28 mouse cellular contexts compared by ENCODE assay signal in genomic region chr4:120218878-120219277, GRCm38 (mm10). TPM values are rescaled to one million over a fixed set of nuclear protein-coding genes. Genes with fewer than 3 reads are reported as not detected.
DNase-seq lines count a peak whose midpoint lies in the region; ATAC-seq and TF ChIP-seq lines count a peak whose summit lies in the region.
"Had no signal": no experiment of that assay in that cellular context is flagged by ENCODE, and none has a peak within 500 bp of the region (broad histone marks: within the 10 kb centered on the region; RNA-seq: fewer than 3 reads in every experiment).

No protein-coding gene starts in this region.

- no peaks in the 10 kb centered on the region for H3K36me3 ChIP-seq in lung, postnatal 0 days (ENCODE audit: insufficient read depth, low read length)
- no peaks in the 10 kb centered on the region for H3K36me3 ChIP-seq in myocyte (ENCODE audit: control insufficient read depth, insufficient read depth)
- H3K36me3 ChIP-seq: heart, embryonic 15.5 days; kidney, embryonic 15.5 days; limb, embryonic 13.5 days; liver, embryonic 12.5 days; midbrain, embryonic 15.5 days; stomach, embryonic 15.5 days had no signal

- no peak for ATAC-seq in lung, postnatal 0 days
- ATAC-seq: forebrain, postnatal 0 days; intestine, postnatal 0 days; liver, embryonic 12.5 days; midbrain, embryonic 15.5 days had no signal

- peaks cover 4% of the 10 kb centered on the region; the same call in 1 of the 2 replicates for H3K4me1 ChIP-seq in lung, postnatal 0 days (ENCODE audit: insufficient read depth, low read depth, low read length)
- H3K4me1 ChIP-seq: liver, embryonic 12.5 days had no signal

- no peak overlapping the region for H3K9ac ChIP-seq in lung, postnatal 0 days (replicated peaks; ENCODE audit: low read depth)
- H3K9ac ChIP-seq: forebrain, postnatal 0 days; heart, embryonic 15.5 days; kidney, embryonic 15.5 days; limb, embryonic 13.5 days; liver, embryonic 12.5 days; midbrain, embryonic 15.5 days; stomach, embryonic 15.5 days had no signal

- no peak for TF ChIP-seq EP300 in lung, postnatal 0 days (IDR thresholded peaks at IDR 0.05)

- H3K4me3 ChIP-seq in lung, postnatal 0 days (ENCODE audit: low read depth, low read length): no peak overlapping the region
- H3K4me3 ChIP-seq in myocyte: no peak overlapping the region
- H3K4me3 ChIP-seq: heart, embryonic 15.5 days; kidney, embryonic 15.5 days; limb, embryonic 13.5 days; liver, embryonic 12.5 days; midbrain, embryonic 15.5 days; stomach, embryonic 15.5 days had no signal

- H3ac ChIP-seq in myocyte (ENCODE audit: control insufficient read depth, insufficient read length): no peak overlapping the region

- WGBS in lung, postnatal 0 days: 70% methylated on average over 9 of the region's 9 CpGs

- no peak for TF ChIP-seq POLR2A in myocyte (IDR thresholded peaks at IDR 0.05; ENCODE audit: insufficient read length, low read depth)

- H3K9me3 ChIP-seq in lung, postnatal 0 days (ENCODE audit: low read length): no peaks in the 10 kb centered on the region
- H3K9me3 ChIP-seq: heart, embryonic 15.5 days; kidney, embryonic 15.5 days; limb, embryonic 13.5 days; liver, embryonic 12.5 days; midbrain, embryonic 15.5 days; stomach, embryonic 15.5 days had no signal

- no peak for TF ChIP-seq CTCF in lung, postnatal 0 days (IDR thresholded peaks at IDR 0.05)

- peak; percentile 85 for DNase-seq in heart, adult 11 months
- no peak for DNase-seq in heart, adult 18-20 months
- DNase-seq in lung, postnatal 0 days (ENCODE audit: low spot score): peak; percentile 29
- no peak for DNase-seq in lung, postnatal 36 days
- peak; percentile 65 for DNase-seq in retina, postnatal 1 day
- DNase-seq in retina, embryonic 14.5 days (ENCODE audit: low spot score): no peak
- DNase-seq: adrenal gland, adult 2 months; cerebellum, adult 2 months; cerebellum, postnatal 36 days; forebrain, postnatal 0 days; gastrocnemius, postnatal 25 days; heart, postnatal 36 days; layer of hippocampus, postnatal 36 days; lung, adult 2 months; thymus, postnatal 25 days had no signal

- no peak overlapping the region for H3K27ac ChIP-seq in lung, postnatal 0 days (ENCODE audit: low read length)
- H3K27ac ChIP-seq: heart, embryonic 15.5 days; kidney, embryonic 15.5 days; limb, embryonic 13.5 days; liver, embryonic 12.5 days; midbrain, embryonic 15.5 days; stomach, embryonic 15.5 days had no signal

- no peak overlapping the region for H3K4me2 ChIP-seq in lung, postnatal 0 days (replicated peaks; ENCODE audit: low read depth, low read length)
- peak overlapping the region; percentile 40 for H3K4me2 ChIP-seq in myocyte (ENCODE audit: low read depth)
- H3K4me2 ChIP-seq: heart, embryonic 15.5 days; kidney, embryonic 15.5 days; limb, embryonic 13.5 days; liver, embryonic 12.5 days; midbrain, embryonic 15.5 days; stomach, embryonic 15.5 days had no signal

- H3K27me3 ChIP-seq in lung, postnatal 0 days (replicated peaks; ENCODE audit: insufficient read depth, low read length): no peaks in the 10 kb centered on the region
- no peaks in the 10 kb centered on the region for H3K27me3 ChIP-seq in myocyte (ENCODE audit: control insufficient read depth, insufficient read depth, insufficient read length)
- H3K27me3 ChIP-seq: heart, embryonic 15.5 days; kidney, embryonic 15.5 days; limb, embryonic 13.5 days; midbrain, embryonic 15.5 days; stomach, embryonic 15.5 days had no signal

- no peaks in the 10 kb centered on the region for H3K79me2 ChIP-seq in myocyte (ENCODE audit: control insufficient read depth, insufficient read depth)

TF ChIP-seq in myocyte, 11 proteins besides CTCF, POLR2A, EP300 and RAD21:
- no peak for TF ChIP-seq E2F4 (IDR thresholded peaks at IDR 0.05; ENCODE audit: insufficient read depth)
- no peak for TF ChIP-seq MYOG (IDR thresholded peaks at IDR 0.05; ENCODE audit: control insufficient read depth in 1 of 3, insufficient read depth in 1 of 3, insufficient read length in 2 of 3, low read depth in 2 of 3)
- TF ChIP-seq TCF3 (IDR thresholded peaks at IDR 0.05; ENCODE audit: insufficient read length, low read depth): no peak
- no peak for TF ChIP-seq POLR2AphosphoS2 (IDR thresholded peaks at IDR 0.05; ENCODE audit: insufficient read length, low read depth)
- TF ChIP-seq SRF (IDR thresholded peaks at IDR 0.05; ENCODE audit: control insufficient read depth, insufficient read length, low read depth): no peak
- TF ChIP-seq TCF12 (IDR thresholded peaks at IDR 0.05; ENCODE audit: insufficient read depth, poor library complexity, severe bottlenecking): no peak
- TF ChIP-seq USF1 (IDR thresholded peaks at IDR 0.05; ENCODE audit: low read depth): no peak
- no peak for TF ChIP-seq MYOD1 (IDR thresholded peaks at IDR 0.05; ENCODE audit: control insufficient read depth in 1 of 3, insufficient read length in 2 of 3, low read depth in 2 of 3)
- TF ChIP-seq CEBPB (IDR thresholded peaks at IDR 0.05; ENCODE audit: insufficient read depth, poor library complexity, severe bottlenecking): no peak
- no peak for TF ChIP-seq REST (IDR thresholded peaks at IDR 0.05; ENCODE audit: insufficient read depth, insufficient read length)
- TF ChIP-seq MAX (IDR thresholded peaks at IDR 0.05; ENCODE audit: low read depth): no peak

RNA-seq across cellular contexts. Expression of gene Edn2, which starts 57.9 kb away (rescaled TPM):
- not detected for total RNA-seq in heart, adult 18-20 months (2021)
- polyA plus RNA-seq in lung, postnatal 0 days (2015; fragmentation: Nextera tagmentation; extraction: Ambion mirVana): 0.12 and 0.18 TPM in 2 replicates
- polyA plus RNA-seq in myocyte (2012; fragmentation: generic; extraction: Trizol): not detected
- total RNA-seq: adrenal gland, adult 2 months; adrenal gland, postnatal 4 days; forebrain, postnatal 0 days; gastrocnemius, postnatal 25 days; heart, postnatal 36 days; layer of hippocampus, adult 8-10 months; layer of hippocampus, postnatal 36 days; left cerebral cortex, postnatal 14 days; megakaryocyte, adult 5-6 weeks; neutrophil, adult 5-6 weeks had no signal
- polyA plus RNA-seq: adrenal gland, adult 2 months had no signal

Comparison
In these comparisons a context has a peak if more than half of its experiments do, and no peak if none do; other contexts are left out.
1. DNase-seq: peak in heart, adult 11 months (single experiment), lung, postnatal 0 days (single experiment) and retina, postnatal 1 day (single experiment); none in heart, adult 18-20 months (0 of 2), lung, postnatal 36 days (single experiment) and retina, embryonic 14.5 days (single experiment).